Mouse (Mus musculus): ENCODE data around the gene Dnajc13.

Gene Dnajc13

GRCm38 (mm10) chr9:104254408-104255180 lies 8.1 kb downstream of the Dnajc13 start:
- no peak for DNase-seq

- no peak for DNase-seq
Measured at GRCm38 (mm10) chr9:104252637-104253036, 10.1 kb downstream of the Dnajc13 start.

- no peak for DNase-seq
Measured at GRCm38 (mm10) chr9:104251687-104252086, 11.0 kb downstream of the Dnajc13 start.

GRCm38 (mm10) chr9:104251111-104251510 lies 11.6 kb downstream of the Dnajc13 start:
- DNase-seq = no peak

- DNase-seq = no peak
Measured at GRCm38 (mm10) chr9:104247307-104247987, 15.3 kb downstream of the Dnajc13 start.

GRCm38 (mm10) chr9:104243799-104244466 lies 18.8 kb downstream of the Dnajc13 start:
- no peak for DNase-seq

GRCm38 (mm10) chr9:104240146-104240545 lies 22.6 kb downstream of the Dnajc13 start:
- DNase-seq = peak; percentile 13

- DNase-seq = no peak
Measured at GRCm38 (mm10) chr9:104239076-104239475, 23.7 kb downstream of the Dnajc13 start.

- no peak for DNase-seq
Measured at GRCm38 (mm10) chr9:104236256-104236930, 26.3 kb downstream of the Dnajc13 start.

- DNase-seq = peak; percentile 69
Measured at GRCm38 (mm10) chr9:104235751-104236150, 27.0 kb downstream of the Dnajc13 start.

- DNase-seq = no peak
Measured at GRCm38 (mm10) chr9:104233815-104234214, 28.9 kb downstream of the Dnajc13 start.

- no peak for DNase-seq
Measured at GRCm38 (mm10) chr9:104233060-104233459, 29.7 kb downstream of the Dnajc13 start.

GRCm38 (mm10) chr9:104232004-104232403 lies 30.7 kb downstream of the Dnajc13 start:
- DNase-seq = no peak

- no peak for DNase-seq
Measured at GRCm38 (mm10) chr9:104211402-104211801, 51.3 kb downstream of the Dnajc13 start.

- peak; percentile 60 for DNase-seq
Measured at GRCm38 (mm10) chr9:104203851-104204250, 58.9 kb downstream of the Dnajc13 start.

- no peak for DNase-seq
Measured at GRCm38 (mm10) chr9:104194528-104194927, 68.2 kb downstream of the Dnajc13 start.

GRCm38 (mm10) chr9:104193900-104194299 lies 68.8 kb downstream of the Dnajc13 start:
- DNase-seq = no peak

GRCm38 (mm10) chr9:104193327-104193726 lies 69.4 kb downstream of the Dnajc13 start:
- no peak for DNase-seq

- DNase-seq = no peak
Measured at GRCm38 (mm10) chr9:104192513-104192912, 70.2 kb downstream of the Dnajc13 start.

GRCm38 (mm10) chr9:104189657-104190056 lies 73.1 kb downstream of the Dnajc13 start:
- DNase-seq = no peak

- DNase-seq = no peak
Measured at GRCm38 (mm10) chr9:104188704-104189103, 74.0 kb downstream of the Dnajc13 start.

- DNase-seq = no peak
Measured at GRCm38 (mm10) chr9:104187028-104187427, 75.7 kb downstream of the Dnajc13 start.

GRCm38 (mm10) chr9:104183181-104183580 lies 79.5 kb downstream of the Dnajc13 start:
- DNase-seq = no peak

Measured in right cerebral cortex, postnatal 4 days (tissue).